ENCODE assay signal across 1 mouse cellular context in genomic region chr7:29155196-29155837, GRCm38 (mm10).
TF ChIP-seq lines count a peak whose summit lies in the region.

No protein-coding gene starts in this region.

TF ChIP-seq in myocyte, 11 proteins besides CTCF, POLR2A, EP300 and RAD21:
- TF ChIP-seq MYOG (IDR thresholded peaks at IDR 0.05; ENCODE audit: control insufficient read depth in 1 of 3, insufficient read depth in 1 of 3, insufficient read length in 2 of 3, low read depth in 2 of 3) (no peak), POLR2AphosphoS2 (IDR thresholded peaks at IDR 0.05; ENCODE audit: insufficient read length, low read depth) (peak; percentile 38)
